ENCODE assay signal across 26 mouse cellular contexts in the genomic region with DNA sequence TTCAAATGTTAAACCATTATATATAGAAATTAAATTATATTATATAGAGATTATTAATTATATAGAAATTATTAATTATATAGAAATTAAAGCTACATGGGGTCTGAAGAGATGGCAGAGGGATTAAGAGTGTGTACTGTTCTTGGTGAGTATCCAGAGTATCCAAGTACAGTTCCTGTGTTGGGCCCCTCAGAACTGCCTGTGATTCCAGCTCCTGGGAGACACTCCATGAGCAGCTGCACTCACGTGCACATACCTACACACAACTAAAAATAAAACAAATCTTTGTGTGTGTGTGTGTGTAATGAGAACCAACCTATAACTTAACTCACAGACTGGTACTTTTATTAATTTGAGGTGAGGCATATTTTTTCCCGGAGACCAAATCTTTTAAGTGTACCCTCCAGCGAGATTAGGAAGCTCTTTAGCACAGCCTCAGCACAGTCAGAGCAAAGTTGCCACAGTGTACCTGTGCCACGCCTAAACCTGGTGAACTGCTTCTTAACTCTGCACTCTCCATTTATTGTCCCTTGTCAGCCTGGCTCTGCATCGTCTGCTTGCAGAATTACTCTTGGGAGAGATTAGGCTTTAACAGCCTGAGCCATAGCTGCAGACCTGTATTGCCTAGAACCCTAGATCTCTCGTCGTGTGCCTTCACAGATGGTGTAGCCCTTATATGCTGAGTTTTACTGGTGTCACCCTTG.
DNase-seq lines count a peak whose midpoint lies in the region; ATAC-seq and TF ChIP-seq lines count a peak whose summit lies in the region.
"Had no signal": no experiment of that assay in that cellular context is flagged by ENCODE, and none has a peak within 500 bp of the region (broad histone marks: within the 10 kb centered on the region; RNA-seq: fewer than 3 reads in every experiment).

No protein-coding gene starts in this region.

- no peak overlapping the region for H3K4me2 ChIP-seq in hindbrain, embryonic 16.5 days (ENCODE audit: low read length)
- no peak overlapping the region for H3K4me2 ChIP-seq in neural tube, embryonic 13.5 days
- H3K4me2 ChIP-seq in intestine, postnatal 0 days (replicated peaks; ENCODE audit: low read depth), result no peak overlapping the region
- H3K4me2 ChIP-seq: embryonic facial prominence, embryonic 13.5 days; hindbrain, embryonic 15.5 days; liver, embryonic 12.5 days; midbrain, embryonic 12.5 days had no signal

- no peaks in the 10 kb centered on the region for H3K36me3 ChIP-seq in hindbrain, embryonic 10.5 days
- H3K36me3 ChIP-seq in hindbrain, embryonic 16.5 days (ENCODE audit: control insufficient read depth, insufficient read depth, low read length), result no peaks in the 10 kb centered on the region
- no peaks in the 10 kb centered on the region for H3K36me3 ChIP-seq in neural tube, embryonic 13.5 days
- H3K36me3 ChIP-seq in intestine, postnatal 0 days (ENCODE audit: control insufficient read depth, insufficient read depth), result no peaks in the 10 kb centered on the region
- H3K36me3 ChIP-seq: embryonic facial prominence, embryonic 13.5 days; hindbrain, embryonic 15.5 days; liver, embryonic 12.5 days; midbrain, embryonic 12.5 days had no signal

- no peak overlapping the region for H3K4me3 ChIP-seq in hindbrain, embryonic 10.5 days
- H3K4me3 ChIP-seq in hindbrain, embryonic 16.5 days (ENCODE audit: low read length), result no peak overlapping the region
- H3K4me3 ChIP-seq in neural tube, embryonic 13.5 days, result no peak overlapping the region
- H3K4me3 ChIP-seq in intestine, postnatal 0 days (ENCODE audit: low read depth, low read length), result no peak overlapping the region
- H3K4me3 ChIP-seq: embryonic facial prominence, embryonic 13.5 days; hindbrain, embryonic 15.5 days; layer of hippocampus, adult 2 months; left cerebral cortex, adult 2 months; liver, embryonic 12.5 days; midbrain, embryonic 12.5 days had no signal

- no peaks in the 10 kb centered on the region for H3K27me3 ChIP-seq in hindbrain, embryonic 10.5 days (ENCODE audit: insufficient read depth, poor library complexity, severe bottlenecking)
- H3K27me3 ChIP-seq in hindbrain, embryonic 16.5 days (replicated peaks; ENCODE audit: control insufficient read depth, insufficient read depth, low read length), result no peaks in the 10 kb centered on the region
- no peaks in the 10 kb centered on the region for H3K27me3 ChIP-seq in neural tube, embryonic 13.5 days
- no peaks in the 10 kb centered on the region for H3K27me3 ChIP-seq in intestine, postnatal 0 days (replicated peaks; ENCODE audit: control insufficient read depth, insufficient read depth, low read length)
- H3K27me3 ChIP-seq: embryonic facial prominence, embryonic 13.5 days; hindbrain, embryonic 15.5 days; liver, embryonic 12.5 days; midbrain, embryonic 12.5 days had no signal

- no peak for DNase-seq in hindbrain, embryonic 10.5 days (ENCODE audit: low spot score)
- DNase-seq in neural tube, embryonic 10.5 days (ENCODE audit: extremely low spot score, low spot score), result no peak
- no peak for DNase-seq in kidney, adult 9 months
- DNase-seq in right cerebral cortex, postnatal 25 days, result no peak
- DNase-seq: adrenal gland, postnatal 14 days; cerebellum, adult 2 months; cerebellum, postnatal 14 days; forebrain, postnatal 0 days; heart, postnatal 14 days; kidney, adult 18-20 months; kidney, postnatal 36 days; liver, postnatal 0 days; lung, postnatal 36 days; right cerebral cortex, adult 18-20 months; thymus, adult 2 months; thymus, postnatal 36 days had no signal

- peak overlapping the region; percentile 41; the same call in 1 of the 2 replicates for H3K27ac ChIP-seq in hindbrain, embryonic 10.5 days
- H3K27ac ChIP-seq in hindbrain, embryonic 16.5 days (ENCODE audit: low read depth, low read length), result no peak overlapping the region
- peak overlapping the region; percentile 46 for H3K27ac ChIP-seq in neural tube, embryonic 13.5 days (replicated peaks)
- no peak overlapping the region for H3K27ac ChIP-seq in intestine, postnatal 0 days (ENCODE audit: low read depth, low read length)
- H3K27ac ChIP-seq: embryonic facial prominence, embryonic 13.5 days; hindbrain, embryonic 15.5 days; layer of hippocampus, adult 2 months; left cerebral cortex, adult 2 months; liver, embryonic 12.5 days; midbrain, embryonic 12.5 days had no signal

- no peak for ATAC-seq in hindbrain, embryonic 16.5 days
- ATAC-seq in neural tube, embryonic 13.5 days (ENCODE audit: low read depth), result no peak; the same call in 1 of the 2 replicates
- ATAC-seq in intestine, postnatal 0 days, result peak; percentile 31; the same call in 1 of the 2 replicates
- ATAC-seq: CD4-positive, CD25-positive, alpha-beta regulatory T cell, adult 4 months; forebrain, postnatal 0 days; liver, embryonic 12.5 days; liver, postnatal 0 days had no signal

- H3K9ac ChIP-seq in hindbrain, embryonic 16.5 days (ENCODE audit: low read depth, low read length), result no peak overlapping the region
- H3K9ac ChIP-seq in neural tube, embryonic 13.5 days, result no peak overlapping the region
- H3K9ac ChIP-seq in intestine, postnatal 0 days (ENCODE audit: low read depth, low read length), result no peak overlapping the region
- H3K9ac ChIP-seq: embryonic facial prominence, embryonic 13.5 days; forebrain, postnatal 0 days; hindbrain, embryonic 15.5 days; liver, embryonic 12.5 days; liver, postnatal 0 days; midbrain, embryonic 12.5 days had no signal

- peaks cover 14% of the 10 kb centered on the region for H3K4me1 ChIP-seq in hindbrain, embryonic 10.5 days (replicated peaks)
- no peaks in the 10 kb centered on the region; the same call in 1 of the 2 replicates for H3K4me1 ChIP-seq in hindbrain, embryonic 16.5 days (ENCODE audit: control insufficient read depth, insufficient read depth, low read depth, low read length)
- peaks cover 15% of the 10 kb centered on the region for H3K4me1 ChIP-seq in neural tube, embryonic 13.5 days (replicated peaks)
- H3K4me1 ChIP-seq in intestine, postnatal 0 days (replicated peaks; ENCODE audit: control insufficient read depth, insufficient read depth, low read length), result no peaks in the 10 kb centered on the region
- H3K4me1 ChIP-seq: hindbrain, embryonic 15.5 days; liver, embryonic 12.5 days had no signal

- TF ChIP-seq CTCF in intestine, postnatal 0 days (IDR thresholded peaks at IDR 0.05; ENCODE audit: low read depth), result no peak

- H3K9me3 ChIP-seq in hindbrain, embryonic 10.5 days, result peaks cover 4% of the 10 kb centered on the region; the same call in 1 of the 2 replicates
- no peaks in the 10 kb centered on the region for H3K9me3 ChIP-seq in hindbrain, embryonic 16.5 days (ENCODE audit: control insufficient read depth, low read length)
- no peaks in the 10 kb centered on the region for H3K9me3 ChIP-seq in neural tube, embryonic 13.5 days
- no peaks in the 10 kb centered on the region for H3K9me3 ChIP-seq in intestine, postnatal 0 days (ENCODE audit: control insufficient read depth)
- H3K9me3 ChIP-seq: liver, embryonic 12.5 days had no signal

- WGBS in hindbrain, embryonic 10.5 days, result 59% methylated on average over 7 of the region's 7 CpGs
- WGBS in hindbrain, embryonic 16.5 days, result 59% methylated on average over 7 of the region's 7 CpGs
- 57% methylated on average over 7 of the region's 7 CpGs for WGBS in neural tube, embryonic 13.5 days
- WGBS in intestine, postnatal 0 days, result 30% methylated on average over 7 of the region's 7 CpGs

Comparison
In these comparisons a context has a peak if more than half of its experiments do, and no peak if none do; other contexts are left out.
1. H3K27ac ChIP-seq: peak in hindbrain, embryonic 10.5 days (single experiment) and neural tube, embryonic 13.5 days (single experiment); none in hindbrain, embryonic 16.5 days (single experiment) and intestine, postnatal 0 days (single experiment).